Comparison of ENCODE assay signal across 9 mouse cellular contexts in genomic region chr19:6498350-6499131, GRCm38 (mm10). TPM values are rescaled to one million over a fixed set of nuclear protein-coding genes. Genes with fewer than 3 reads are reported as not detected.
A peak's percentile ranks its signal among the peaks of the same experiment; 100 is the strongest.
DNase-seq lines count a peak whose midpoint lies in the region; ATAC-seq and TF ChIP-seq lines count a peak whose summit lies in the region.
"Had no signal": no experiment of that assay in that cellular context is flagged by ENCODE, and none has a peak within 500 bp of the region (broad histone marks: within the 10 kb centered on the region; RNA-seq: fewer than 3 reads in every experiment).

No protein-coding gene starts in this region.

- H3K4me3 ChIP-seq in layer of hippocampus, adult 2 months = peak overlapping the region; percentile 89
- H3K4me3 ChIP-seq in embryonic facial prominence, embryonic 14.5 days (ENCODE audit: low read depth, low read length) = peak overlapping the region; percentile 52
- peak overlapping the region; percentile 44 for H3K4me3 ChIP-seq in intestine, embryonic 14.5 days (ENCODE audit: low read depth, low read length)
- H3K4me3 ChIP-seq in neural tube, embryonic 12.5 days = peak overlapping the region; percentile 90
- H3K4me3 ChIP-seq: erythroblast, embryonic 14.5 days had no signal

- no peaks in the 10 kb centered on the region for H3K36me3 ChIP-seq in embryonic facial prominence, embryonic 14.5 days (ENCODE audit: control insufficient read depth, insufficient read depth, low read length)
- H3K36me3 ChIP-seq in intestine, embryonic 14.5 days (ENCODE audit: control insufficient read depth, insufficient read depth, low read length) = no peaks in the 10 kb centered on the region
- no peaks in the 10 kb centered on the region for H3K36me3 ChIP-seq in neural tube, embryonic 12.5 days

- H3K9ac ChIP-seq in embryonic facial prominence, embryonic 14.5 days (ENCODE audit: low read depth, low read length) = peak overlapping the region; percentile 71
- peak overlapping the region; percentile 18 for H3K9ac ChIP-seq in intestine, embryonic 14.5 days (ENCODE audit: low read length)
- peak overlapping the region; percentile 97 for H3K9ac ChIP-seq in neural tube, embryonic 12.5 days

- peak overlapping the region; percentile 95 for H3K27ac ChIP-seq in layer of hippocampus, adult 2 months
- H3K27ac ChIP-seq in embryonic facial prominence, embryonic 14.5 days (replicated peaks; ENCODE audit: low read depth, low read length) = no peak overlapping the region
- no peak overlapping the region for H3K27ac ChIP-seq in intestine, embryonic 14.5 days (ENCODE audit: low read depth)
- peak overlapping the region; percentile 77 for H3K27ac ChIP-seq in neural tube, embryonic 12.5 days

- 11% methylated on average over 8 of the region's 38 CpGs for WGBS in embryonic facial prominence, embryonic 14.5 days
- 5% methylated on average over 33 of the region's 38 CpGs for WGBS in intestine, embryonic 14.5 days
- 4% methylated on average over 27 of the region's 38 CpGs for WGBS in neural tube, embryonic 12.5 days

- H3K4me1 ChIP-seq in embryonic facial prominence, embryonic 14.5 days (ENCODE audit: control insufficient read depth, insufficient read depth, low read length) = peaks cover 8% of the 10 kb centered on the region
- peaks cover 8% of the 10 kb centered on the region; the same call in 1 of the 2 replicates for H3K4me1 ChIP-seq in intestine, embryonic 14.5 days (replicated peaks; ENCODE audit: control insufficient read depth, insufficient read depth, low read length)
- peaks cover 76% of the 10 kb centered on the region for H3K4me1 ChIP-seq in neural tube, embryonic 12.5 days

- DNase-seq in layer of hippocampus, adult 2 months (ENCODE audit: low spot score in 2 of 2) = no peak
- no peak for DNase-seq in layer of hippocampus, adult 8-10 months (ENCODE audit: low spot score in 2 of 2)
- DNase-seq in embryonic facial prominence, embryonic 14.5 days (ENCODE audit: low spot score) = no peak
- DNase-seq in intestine, embryonic 14.5 days (ENCODE audit: low spot score) = no peak
- no peak for DNase-seq in gastrocnemius, postnatal 10 days
- no peak for DNase-seq in layer of hippocampus, postnatal 25 days (ENCODE audit: extremely low spot score in 1 of 2, low spot score in 1 of 2)

- no peak for TF ChIP-seq CTCF in layer of hippocampus, adult 2 months (conservative IDR thresholded peaks at IDR 0.05)

- ATAC-seq in embryonic facial prominence, embryonic 14.5 days (ENCODE audit: low read depth) = no peak
- no peak for ATAC-seq in intestine, embryonic 14.5 days (replicated peaks; ENCODE audit: low FRiP score, low TSS enrichment, low read depth)
- ATAC-seq in neural tube, embryonic 12.5 days (ENCODE audit: low FRiP score, low read depth) = no peak
- no peak for ATAC-seq in inflammation-experienced regulatory T-cells, adult 6 months

- H3K4me2 ChIP-seq in embryonic facial prominence, embryonic 14.5 days (ENCODE audit: low read depth, low read length) = peak overlapping the region; percentile 90
- H3K4me2 ChIP-seq in intestine, embryonic 14.5 days (ENCODE audit: low read length) = peak overlapping the region; percentile 80
- H3K4me2 ChIP-seq in neural tube, embryonic 12.5 days (replicated peaks) = peak overlapping the region; percentile 87

- peaks cover 89% of the 10 kb centered on the region for H3K27me3 ChIP-seq in embryonic facial prominence, embryonic 14.5 days (replicated peaks; ENCODE audit: control insufficient read depth, insufficient read depth, low read length)
- peaks cover 78% of the 10 kb centered on the region for H3K27me3 ChIP-seq in intestine, embryonic 14.5 days (replicated peaks; ENCODE audit: control insufficient read depth, insufficient read depth, low read length)
- peaks cover 37% of the 10 kb centered on the region for H3K27me3 ChIP-seq in neural tube, embryonic 12.5 days (replicated peaks)

- no peaks in the 10 kb centered on the region for H3K9me3 ChIP-seq in embryonic facial prominence, embryonic 14.5 days (ENCODE audit: control insufficient read depth, low read length)
- H3K9me3 ChIP-seq in intestine, embryonic 14.5 days (ENCODE audit: control insufficient read depth, low read length) = no peaks in the 10 kb centered on the region
- H3K9me3 ChIP-seq in neural tube, embryonic 12.5 days = no peaks in the 10 kb centered on the region

RNA-seq across cellular contexts. Expression of gene Slc22a12, which starts 44.3 kb away (rescaled TPM):
- total RNA-seq in layer of hippocampus, adult 2 months (2021) = under 1 TPM; 0.20 to 0.37 TPM
- total RNA-seq in layer of hippocampus, adult 8-10 months (2022) = 1 to 10 TPM in 2 of 4 experiments, under 1 TPM in 2; 0.50 to 1.3 (median 0.96) TPM
- polyA plus RNA-seq in embryonic facial prominence, embryonic 14.5 days (2014; fragmentation: Nextera tagmentation; extraction: Ambion mirVana) = not detected in 2 replicates
- polyA plus RNA-seq in intestine, embryonic 14.5 days (2014; fragmentation: Nextera tagmentation; extraction: Ambion mirVana) = not detected in 2 replicates
- polyA plus RNA-seq in neural tube, embryonic 12.5 days (2016; fragmentation: Nextera tagmentation; extraction: Ambion mirVana) = not detected in 2 replicates
- not detected for total RNA-seq in gastrocnemius, postnatal 10 days (2021)
- polyA plus RNA-seq in inflammation-experienced regulatory T-cells, adult 6 months (2017; shearing (Covaris generic)) = not detected
- 1 to 10 TPM in 1 of 2 experiments, under 1 TPM in 1; 0.47 to 1.2 TPM for total RNA-seq in layer of hippocampus, postnatal 25 days (2021)
- polyA plus RNA-seq: erythroblast, embryonic 14.5 days had no signal

Comparison
In these comparisons a context has a peak if more than half of its experiments do, and no peak if none do; other contexts are left out.
1. H3K27ac ChIP-seq: peak in layer of hippocampus, adult 2 months (single experiment) and neural tube, embryonic 12.5 days (single experiment); none in embryonic facial prominence, embryonic 14.5 days (single experiment) and intestine, embryonic 14.5 days (single experiment).
2. H3K9ac ChIP-seq: peak in every context shown above with its lines; median percentile 97 in neural tube, embryonic 12.5 days; 71 in embryonic facial prominence, embryonic 14.5 days; 18 in intestine, embryonic 14.5 days.
3. Peak in every context shown above with its lines, with median percentiles within 50 percentile points of each other: H3K4me3 ChIP-seq and H3K4me2 ChIP-seq.